Mouse (Mus musculus): ENCODE measurements around the gene Ier5. TPM values are rescaled to one million over a fixed set of nuclear protein-coding genes. Genes with fewer than 3 reads are reported as not detected.

Gene Ier5
- total and polyA plus RNA-seq, 3 experiments: 6.8 to 12.6 (median 7.8) TPM

GRCm38 (mm10) chr1:155097354-155097753 lies 2.1 kb downstream of the Ier5 start:
- no peaks in the 10 kb centered on the region for H3K9me3 ChIP-seq (replicated peaks)
- DNase-seq (ENCODE audit: low spot score) (peak; percentile 56), ATAC-seq (ENCODE audit: extremely low read depth, insufficient number of reproducible peaks, low FRiP score, poor library complexity, severe bottlenecking) (peak; percentile 77)
- no peaks in the 10 kb centered on the region for H3K36me3 ChIP-seq (replicated peaks)
- peaks cover 33% of the 10 kb centered on the region for H3K4me1 ChIP-seq (ENCODE audit: insufficient read depth, low read depth, low read length)
- TF ChIP-seq GATA2 (IDR thresholded peaks at IDR 0.05; ENCODE audit: borderline replicate concordance, low read depth, low read length) (no peak), TAL1 (conservative IDR thresholded peaks at IDR 0.05; ENCODE audit: low read depth, low read length) (peak; percentile 85)
- H3K27me3 ChIP-seq (ENCODE audit: insufficient read depth, low read length): peaks cover 2% of the 10 kb centered on the region; the same call in 1 of the 2 replicates
- H3K4me3 ChIP-seq (ENCODE audit: low read depth, low read length): peak overlapping the region; percentile 94; the same call in 1 of the 2 replicates

GRCm38 (mm10) chr1:155096620-155097261 lies 2.7 kb downstream of the Ier5 start:
- H3K36me3 ChIP-seq (replicated peaks): no peaks in the 10 kb centered on the region
- peak overlapping the region; percentile 94; the same call in 1 of the 2 replicates for H3K4me3 ChIP-seq (ENCODE audit: low read depth, low read length)
- DNase-seq (ENCODE audit: low spot score) (peak; percentile 29), ATAC-seq (ENCODE audit: extremely low read depth, insufficient number of reproducible peaks, low FRiP score, poor library complexity, severe bottlenecking) (no peak)
- peaks cover 5% of the 10 kb centered on the region; the same call in 1 of the 2 replicates for H3K27me3 ChIP-seq (ENCODE audit: insufficient read depth, low read length)
- no peak for TF ChIP-seq CTCF (IDR thresholded peaks at IDR 0.05; ENCODE audit: low read depth, low read length)
- TF ChIP-seq POLR2AphosphoS5 (IDR thresholded peaks at IDR 0.05; ENCODE audit: insufficient replicate concordance, low read depth, low read length): no peak
- no peak for TF ChIP-seq GATA1 (IDR thresholded peaks at IDR 0.05; ENCODE audit: borderline replicate concordance, low read length)
- TF ChIP-seq GATA2 (IDR thresholded peaks at IDR 0.05; ENCODE audit: borderline replicate concordance, low read depth, low read length): no peak
- TF ChIP-seq TAL1 (conservative IDR thresholded peaks at IDR 0.05; ENCODE audit: low read depth, low read length): no peak
- no peaks in the 10 kb centered on the region for H3K9me3 ChIP-seq (replicated peaks)
- H3K4me1 ChIP-seq (ENCODE audit: insufficient read depth, low read depth, low read length): peaks cover 39% of the 10 kb centered on the region

- no peak for ATAC-seq (ENCODE audit: extremely low read depth, insufficient number of reproducible peaks, low FRiP score, poor library complexity, severe bottlenecking)
- no peak overlapping the region for H3K4me3 ChIP-seq (ENCODE audit: low read depth, low read length)
- peaks cover 10% of the 10 kb centered on the region for H3K27me3 ChIP-seq (ENCODE audit: insufficient read depth, low read length)
- DNase-seq (ENCODE audit: low spot score): no peak
- no peaks in the 10 kb centered on the region for H3K9me3 ChIP-seq (replicated peaks)
- peaks cover 39% of the 10 kb centered on the region for H3K4me1 ChIP-seq (ENCODE audit: insufficient read depth, low read depth, low read length)
- TF ChIP-seq GATA1 (IDR thresholded peaks at IDR 0.05; ENCODE audit: borderline replicate concordance, low read length) (no peak), CTCF (IDR thresholded peaks at IDR 0.05; ENCODE audit: low read depth, low read length) (no peak), GATA2 (IDR thresholded peaks at IDR 0.05; ENCODE audit: borderline replicate concordance, low read depth, low read length) (no peak), TAL1 (conservative IDR thresholded peaks at IDR 0.05; ENCODE audit: low read depth, low read length) (no peak), POLR2AphosphoS5 (IDR thresholded peaks at IDR 0.05; ENCODE audit: insufficient replicate concordance, low read depth, low read length) (no peak)
- H3K36me3 ChIP-seq (replicated peaks): no peaks in the 10 kb centered on the region
Measured at GRCm38 (mm10) chr1:155093971-155094707, 5.3 kb downstream of the Ier5 start.

- TF ChIP-seq CTCF (IDR thresholded peaks at IDR 0.05; ENCODE audit: low read depth, low read length): no peak
- TF ChIP-seq POLR2AphosphoS5 (IDR thresholded peaks at IDR 0.05; ENCODE audit: insufficient replicate concordance, low read depth, low read length): no peak
- no peak for TF ChIP-seq GATA1 (IDR thresholded peaks at IDR 0.05; ENCODE audit: borderline replicate concordance, low read length)
- no peak for TF ChIP-seq TAL1 (conservative IDR thresholded peaks at IDR 0.05; ENCODE audit: low read depth, low read length)
- no peak for TF ChIP-seq GATA2 (IDR thresholded peaks at IDR 0.05; ENCODE audit: borderline replicate concordance, low read depth, low read length)
- no peaks in the 10 kb centered on the region for H3K9me3 ChIP-seq (replicated peaks)
- H3K36me3 ChIP-seq (replicated peaks): no peaks in the 10 kb centered on the region
- ATAC-seq (ENCODE audit: extremely low read depth, insufficient number of reproducible peaks, low FRiP score, poor library complexity, severe bottlenecking) (no peak), DNase-seq (ENCODE audit: low spot score) (no peak)
- no peak overlapping the region for H3K4me3 ChIP-seq (ENCODE audit: low read depth, low read length)
- H3K27me3 ChIP-seq (ENCODE audit: insufficient read depth, low read length): peaks cover 10% of the 10 kb centered on the region
- peaks cover 44% of the 10 kb centered on the region for H3K4me1 ChIP-seq (ENCODE audit: insufficient read depth, low read depth, low read length)
Measured at GRCm38 (mm10) chr1:155093145-155093791, 6.2 kb downstream of the Ier5 start.

GRCm38 (mm10) chr1:155091842-155092800 lies 7.3 kb downstream of the Ier5 start:
- DNase-seq (ENCODE audit: low spot score) (no peak), ATAC-seq (ENCODE audit: extremely low read depth, insufficient number of reproducible peaks, low FRiP score, poor library complexity, severe bottlenecking) (no peak)
- Histone ChIP-seq H3K36me3 (replicated peaks) (no peaks in the 10 kb centered on the region), H3K4me3 (ENCODE audit: low read depth, low read length) (no peak overlapping the region), H3K9me3 (replicated peaks) (no peaks in the 10 kb centered on the region), H3K4me1 (ENCODE audit: insufficient read depth, low read depth, low read length) (peaks cover 48% of the 10 kb centered on the region), H3K27me3 (ENCODE audit: insufficient read depth, low read length) (peaks cover 10% of the 10 kb centered on the region)
- no peak for TF ChIP-seq GATA2 (IDR thresholded peaks at IDR 0.05; ENCODE audit: borderline replicate concordance, low read depth, low read length)
- no peak for TF ChIP-seq POLR2AphosphoS5 (IDR thresholded peaks at IDR 0.05; ENCODE audit: insufficient replicate concordance, low read depth, low read length)
- no peak for TF ChIP-seq GATA1 (IDR thresholded peaks at IDR 0.05; ENCODE audit: borderline replicate concordance, low read length)
- TF ChIP-seq CTCF (IDR thresholded peaks at IDR 0.05; ENCODE audit: low read depth, low read length): no peak
- TF ChIP-seq TAL1 (conservative IDR thresholded peaks at IDR 0.05; ENCODE audit: low read depth, low read length): no peak
